Mouse (Mus musculus) midbrain, embryonic 16.5 days (tissue): ENCODE measurements at regions not wholly inside any gene's neighbourhood (a gene's known extent, or its start where the extent isn't known, plus 50 kb on each side); places are given as distances from the start of the nearest gene placed in this dataset.
"Not testable (repeated sequence)": the region's sequence is repeated elsewhere in the genome, so short reads cannot be mapped to it uniquely, and the experiment has no call there.

Source experiments
- ATAC-seq: fragments of 200-750 bp; cut with Nextera tagmentation; 2 replicates; pipeline ENCODE4 v1.8.0; 2017; ENCODE audit warnings: moderate TSS enrichment
- H3K27ac ChIP-seq: fragments of 300-500 bp; sonication (generic); 2 replicates; pipeline ENCODE4 v1.5.1; 2014; ENCODE audit warnings: mild to moderate bottlenecking, low read length, mixed read lengths
- H3K27me3 ChIP-seq: fragments of 300-500 bp; sonication (generic); 2 replicates; pipeline ENCODE4 v1.6.1; 2014; ENCODE audit warnings: low read depth, low read length, mixed read lengths; ENCODE audit not compliant: control insufficient read depth, insufficient read depth
- H3K36me3 ChIP-seq: fragments of 300-500 bp; sonication (generic); 2 replicates; pipeline ENCODE4 v1.6.1; 2014; ENCODE audit warnings: mild to moderate bottlenecking, low read length, moderate library complexity, mixed read lengths; ENCODE audit not compliant: control insufficient read depth, insufficient read depth
- H3K4me1 ChIP-seq: fragments of 300-500 bp; sonication (generic); 2 replicates; pipeline ENCODE4 v1.6.1; 2014; ENCODE audit warnings: mild to moderate bottlenecking, low read length, mixed read lengths; ENCODE audit not compliant: control insufficient read depth, insufficient read depth
- H3K4me2 ChIP-seq: fragments of 300-500 bp; sonication (generic); 2 replicates; pipeline ENCODE4 v1.6.1; 2014; ENCODE audit warnings: mild to moderate bottlenecking, low read length, mixed read lengths
- H3K4me3 ChIP-seq: fragments of 300-500 bp; sonication (generic); 2 replicates; pipeline ENCODE4 v1.5.1; 2014; ENCODE audit warnings: low read depth, mild to moderate bottlenecking, low read length, moderate library complexity, mixed read lengths
- H3K9ac ChIP-seq: fragments of 300-500 bp; sonication (generic); 2 replicates; pipeline ENCODE4 v1.6.1; 2014; ENCODE audit warnings: low read depth, low read length, mixed read lengths
- H3K9me3 ChIP-seq: fragments of 300-500 bp; sonication (generic); replicated peaks from 2 replicates; pipeline ENCODE4 v1.6.1; 2014; ENCODE audit warnings: mild to moderate bottlenecking, low read length, mixed read lengths; ENCODE audit not compliant: control insufficient read depth, poor library complexity, severe bottlenecking
- WGBS: fragments of 180-500 bp; shearing (Covaris S2); extraction: QIAGEN DNeasy Blood & Tissue Kit; methylation state at CpG from one replicate; pipeline ENCODE4 v1.1.7; 2014; 5-methylcytosine and 5-hydroxymethylcytosine counted together

- 39% methylated on average over 1 of the region's 1 CpGs for WGBS
These were observed 312.6 kb downstream of the Samd5 start for GRCm38 (mm10) chr10:9362306-9362865.

GRCm38 (mm10) chr10:9338207-9338801 is 336.7 kb downstream of the Samd5 start:
- ATAC-seq = no peak

More at GRCm38 (mm10) chr10:9362306-9362865, 312.6 kb downstream of the Samd5 start:
- H3K27me3 ChIP-seq = no peaks in the 10 kb centered on the region
- H3K4me3 ChIP-seq = no peak overlapping the region
- no peaks in the 10 kb centered on the region for H3K4me1 ChIP-seq
- ATAC-seq = no peak
- no peak overlapping the region for H3K4me2 ChIP-seq
- H3K36me3 ChIP-seq = no peaks in the 10 kb centered on the region
- H3K27ac ChIP-seq = no peak overlapping the region
- no peak overlapping the region for H3K9ac ChIP-seq
- H3K9me3 ChIP-seq = no peaks in the 10 kb centered on the region

GRCm38 (mm10) chr10:9334245-9334845 is 340.7 kb downstream of the Samd5 start:
- peak; percentile 74 for ATAC-seq
- Histone ChIP-seq H3K4me3 (no peak overlapping the region), H3K27me3 (no peaks in the 10 kb centered on the region), H3K27ac (no peak overlapping the region), H3K4me1 (peaks cover 11% of the 10 kb centered on the region), H3K36me3 (no peaks in the 10 kb centered on the region), H3K9me3 (no peaks in the 10 kb centered on the region), H3K9ac (no peak overlapping the region), H3K4me2 (0 out of 2 replicates have a peak overlapping the region, but pooled peaks have one; percentile 2)
- WGBS = 37% methylated on average over 10 of the region's 10 CpGs

More at GRCm38 (mm10) chr10:9338207-9338801, 336.7 kb downstream of the Samd5 start:
- Histone ChIP-seq H3K9me3 (no peaks in the 10 kb centered on the region), H3K4me2 (no peak overlapping the region), H3K4me3 (no peak overlapping the region), H3K27me3 (no peaks in the 10 kb centered on the region), H3K27ac (no peak overlapping the region), H3K4me1 (no peaks in the 10 kb centered on the region; the same call in 1 of the 2 replicates), H3K36me3 (no peaks in the 10 kb centered on the region), H3K9ac (no peak overlapping the region)
- 31% methylated on average over 8 of the region's 8 CpGs for WGBS

GRCm38 (mm10) chr10:9331694-9332093 is 343.3 kb downstream of the Samd5 start:
- H3K4me2 ChIP-seq = no peak overlapping the region
- peak overlapping the region; percentile 47 for H3K27ac ChIP-seq
- H3K4me1 ChIP-seq = peaks cover 11% of the 10 kb centered on the region
- H3K36me3 ChIP-seq = no peaks in the 10 kb centered on the region
- H3K9me3 ChIP-seq = no peaks in the 10 kb centered on the region
- H3K9ac ChIP-seq = no peak overlapping the region
- no peaks in the 10 kb centered on the region for H3K27me3 ChIP-seq
- 6% methylated on average over 3 of the region's 3 CpGs for WGBS
- ATAC-seq = peak; percentile 68
- no peak overlapping the region for H3K4me3 ChIP-seq

- ATAC-seq = no peak
- Histone ChIP-seq H3K4me1 (peaks cover 11% of the 10 kb centered on the region), H3K9me3 (no peaks in the 10 kb centered on the region), H3K9ac (no peak overlapping the region), H3K4me3 (no peak overlapping the region), H3K4me2 (no peak overlapping the region), H3K27me3 (no peaks in the 10 kb centered on the region), H3K36me3 (no peaks in the 10 kb centered on the region), H3K27ac (no peak overlapping the region)
- WGBS = 88% methylated on average over 4 of the region's 4 CpGs
These were observed 346.7 kb downstream of the Samd5 start for GRCm38 (mm10) chr10:9328324-9328723.

GRCm38 (mm10) chr10:9327881-9328280 is 347.1 kb downstream of the Samd5 start:
- not testable (repeated sequence) for H3K27ac ChIP-seq, H3K9me3 ChIP-seq, H3K36me3 ChIP-seq, ATAC-seq, H3K4me3 ChIP-seq, H3K9ac ChIP-seq, H3K27me3 ChIP-seq, H3K4me2 ChIP-seq
- WGBS = 92% methylated on average over 4 of the region's 4 CpGs
- H3K4me1 ChIP-seq = peaks cover 11% of the 10 kb centered on the region

- no peak for ATAC-seq
- Histone ChIP-seq H3K4me3 (no peak overlapping the region), H3K27ac (no peak overlapping the region), H3K9me3 (no peaks in the 10 kb centered on the region; the same call in 1 of the 2 replicates), H3K4me1 (no peaks in the 10 kb centered on the region), H3K27me3 (no peaks in the 10 kb centered on the region), H3K9ac (no peak overlapping the region), H3K36me3 (no peaks in the 10 kb centered on the region), H3K4me2 (no peak overlapping the region)
- 93% methylated on average over 6 of the region's 6 CpGs for WGBS
These were observed 362.7 kb downstream of the Samd5 start for GRCm38 (mm10) chr10:9312326-9312725.

- Histone ChIP-seq H3K4me1 (no peaks in the 10 kb centered on the region), H3K36me3 (no peaks in the 10 kb centered on the region), H3K9me3 (no peaks in the 10 kb centered on the region; the same call in 1 of the 2 replicates), H3K27me3 (no peaks in the 10 kb centered on the region), H3K4me3 (no peak overlapping the region), H3K9ac (no peak overlapping the region), H3K27ac (no peak overlapping the region), H3K4me2 (no peak overlapping the region)
- ATAC-seq = no peak
- 54% methylated on average over 5 of the region's 5 CpGs for WGBS
These were observed 364.7 kb downstream of the Samd5 start for GRCm38 (mm10) chr10:9310346-9310745.

- no peak overlapping the region for H3K4me2 ChIP-seq
- H3K9me3 ChIP-seq = no peaks in the 10 kb centered on the region
- H3K4me1 ChIP-seq = 0 out of 2 replicates have a peak, but pooled peaks cover 7% of the 10 kb centered on the region
These were observed 379.0 kb downstream of the Samd5 start for GRCm38 (mm10) chr10:9296055-9296454.

More at GRCm38 (mm10) chr10:9296055-9296454, 379.0 kb downstream of the Samd5 start:
- Histone ChIP-seq H3K4me3 (no peak overlapping the region), H3K27me3 (no peaks in the 10 kb centered on the region), H3K9ac (no peak overlapping the region), H3K36me3 (no peaks in the 10 kb centered on the region), H3K27ac (no peak overlapping the region)
- 60% methylated on average over 1 of the region's 1 CpGs for WGBS
- no peak for ATAC-seq
